Mouse (Mus musculus) large intestine, adult 2 months (tissue): ENCODE results near the gene Capza2. TPM values are rescaled to one million over a fixed set of nuclear protein-coding genes. Genes with fewer than 3 reads are reported as not detected.

Experiments used
- DNase-seq: peaks from one replicate; pipeline ENCODE4 v3.0.0-alpha.2; 2012; ENCODE audit warnings: low read depth, low spot score
- WGBS: fragments of 180-500 bp; shearing (Covaris S2); methylation state at CpG from one replicate; pipeline ENCODE4 v1.1.7; 2018; 5-methylcytosine and 5-hydroxymethylcytosine counted together
- polyA plus RNA-seq: library from polyadenylated mRNA; depleted of rRNA; stranded (reverse); fragments of >200 nt; gene quantifications from 2 replicates; pipeline ENCODE4 v1.2.3, GENCODE M21; 2012

The Capza2 gene
- polyA plus RNA-seq, 1 experiment = 21.5 TPM

- DNase-seq = no peak
- under 1% methylated on average over 58 of the region's 62 CpGs for WGBS
Observed at GRCm38 (mm10) chr6:17637205-17638203, 1.5 kb downstream of the Capza2 start.

DNA sequence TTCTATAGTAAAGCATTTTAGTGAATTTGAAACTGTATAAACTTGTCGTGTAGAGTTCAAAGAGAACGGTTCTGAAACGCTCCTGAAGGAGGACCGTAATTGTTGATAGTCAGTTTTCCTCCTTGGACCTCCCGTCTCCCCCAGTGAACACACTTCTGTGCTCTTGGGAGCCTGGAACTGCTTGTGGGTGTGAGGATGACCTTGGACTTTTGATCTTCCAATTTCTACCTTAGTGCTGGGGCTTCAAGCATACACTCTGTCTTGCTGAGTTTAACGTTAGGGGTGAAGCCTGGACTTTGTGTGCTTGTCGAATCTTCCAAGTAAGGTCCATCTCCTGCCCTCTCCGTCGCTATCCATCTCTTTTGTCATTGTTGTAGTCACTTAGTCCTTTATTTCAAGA is 4.0 kb downstream of the Capza2 start:
- WGBS = 31% methylated on average over 9 of the region's 9 CpGs
- no peak for DNase-seq

GRCm38 (mm10) chr6:17642739-17643138 is 6.7 kb downstream of the Capza2 start:
- DNase-seq = no peak
- WGBS = 56% methylated on average over 3 of the region's 3 CpGs

DNA sequence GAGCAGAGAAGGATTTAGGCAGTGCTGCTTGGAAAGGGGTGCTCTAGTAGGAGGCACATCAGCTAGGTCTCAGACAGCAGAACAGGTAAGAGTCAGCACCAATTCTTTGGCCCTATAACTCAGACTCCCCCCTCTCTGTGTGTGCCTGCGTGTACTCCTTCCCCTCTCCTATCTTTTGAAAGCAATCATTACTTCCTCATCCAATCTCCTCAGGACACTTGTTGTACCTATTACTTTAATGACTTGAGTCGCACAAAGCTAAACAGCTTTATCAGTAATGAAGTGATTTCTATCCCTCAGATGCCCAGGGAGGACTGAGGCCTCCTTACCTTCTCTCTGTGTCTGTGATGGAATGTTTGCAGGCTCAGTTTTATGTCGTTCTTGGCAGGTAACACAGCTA is 10.1 kb downstream of the Capza2 start:
- DNase-seq = no peak
- 8% methylated on average over 3 of the region's 3 CpGs for WGBS

DNA sequence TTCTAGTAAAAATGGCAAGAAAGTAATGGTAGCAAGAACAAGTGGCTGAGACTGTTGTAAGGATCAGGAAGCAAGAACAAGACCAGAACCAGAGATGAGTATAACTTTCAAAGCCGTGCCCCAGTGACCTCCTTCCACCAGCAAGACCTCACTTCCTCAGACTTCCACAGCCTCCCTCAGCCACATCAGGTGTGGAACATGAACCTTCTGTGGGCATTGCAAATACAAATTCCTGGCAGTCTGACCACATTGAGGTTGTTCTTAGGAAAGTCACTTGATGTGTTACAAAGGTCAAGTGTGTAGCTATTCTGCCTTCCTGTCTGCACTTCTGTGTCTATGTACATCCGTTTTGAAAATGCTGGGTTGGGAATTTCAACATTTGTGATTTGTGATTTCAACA is 16.1 kb downstream of the Capza2 start:
- no peak for DNase-seq

DNA sequence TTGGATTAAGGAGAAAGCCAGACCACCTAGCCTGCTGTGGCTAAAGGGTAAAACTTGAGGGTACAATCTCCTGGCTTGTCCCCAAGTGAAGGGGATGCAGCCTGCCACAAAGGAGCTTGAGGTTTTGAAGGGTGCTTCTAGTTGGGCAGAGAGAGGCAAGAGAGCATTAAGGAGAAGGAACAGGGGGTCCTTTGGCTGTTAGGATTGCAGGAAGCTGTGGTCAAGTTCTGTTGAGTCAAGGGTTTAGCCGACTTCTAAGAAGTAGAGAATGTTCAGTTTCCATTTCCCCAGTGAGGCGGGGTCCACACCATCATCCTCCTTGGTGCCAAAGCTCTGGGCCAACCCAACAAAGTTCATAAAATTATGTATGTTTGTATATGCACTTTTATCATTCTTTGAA is 19.0 kb downstream of the Capza2 start:
- DNase-seq = no peak
- 89% methylated on average over 2 of the region's 2 CpGs for WGBS

More for the DNA sequence above, 16.1 kb downstream of the Capza2 start:
- 55% methylated on average over 2 of the region's 2 CpGs for WGBS

GRCm38 (mm10) chr6:17657308-17657707 is 21.3 kb downstream of the Capza2 start:
- DNase-seq = no peak
- WGBS = 67% methylated on average over 1 of the region's 1 CpGs

- 94% methylated on average over 7 of the region's 7 CpGs for WGBS
- DNase-seq = no peak
Observed at GRCm38 (mm10) chr6:17665348-17665747, 29.3 kb downstream of the Capza2 start.

DNA sequence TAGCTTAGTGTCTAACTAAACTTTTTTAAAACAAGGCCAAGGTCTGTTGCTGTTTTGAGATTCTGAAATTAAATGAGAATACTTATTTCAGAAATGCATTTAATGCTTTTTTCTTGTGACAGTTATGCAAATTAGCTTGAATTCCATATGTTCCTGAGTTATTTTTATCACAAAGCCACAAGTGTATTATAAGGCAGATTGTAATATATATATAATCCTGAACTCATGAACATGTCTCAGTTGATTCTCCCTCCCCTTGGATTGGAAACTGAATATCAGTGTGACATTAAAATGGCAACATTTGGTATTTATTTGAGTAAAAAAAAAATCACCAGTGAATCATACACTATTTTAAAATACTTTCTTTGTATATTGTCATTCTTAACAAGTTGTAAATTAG is 30.0 kb downstream of the Capza2 start:
- no peak for DNase-seq

- WGBS = 63% methylated on average over 3 of the region's 3 CpGs
- no peak for DNase-seq
Observed at GRCm38 (mm10) chr6:17667813-17668212, 31.8 kb downstream of the Capza2 start.

GRCm38 (mm10) chr6:17668334-17668733 is 32.3 kb downstream of the Capza2 start:
- WGBS = 87% methylated on average over 12 of the region's 12 CpGs
- DNase-seq = no peak

DNA sequence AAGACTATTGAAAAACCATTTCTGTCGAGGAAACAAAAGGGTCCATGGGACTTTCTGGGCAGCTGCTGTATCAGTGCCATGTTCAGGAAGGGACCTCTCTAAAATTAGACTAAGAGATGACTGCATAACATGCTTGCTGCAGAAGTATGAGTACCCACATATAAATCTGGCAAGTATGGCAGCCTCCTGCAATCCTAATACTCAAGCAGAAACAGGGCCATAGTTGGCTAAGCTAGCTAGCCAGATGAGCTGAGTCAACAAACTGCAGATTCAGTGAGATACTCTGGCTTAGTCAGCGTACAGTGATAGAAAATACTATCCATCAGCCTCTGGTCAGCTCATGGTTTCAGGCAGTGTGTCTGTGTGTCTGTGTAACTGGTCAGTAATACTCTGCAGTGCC is 33.8 kb downstream of the Capza2 start:
- no peak for DNase-seq
- WGBS = 79% methylated on average over 2 of the region's 2 CpGs

DNA sequence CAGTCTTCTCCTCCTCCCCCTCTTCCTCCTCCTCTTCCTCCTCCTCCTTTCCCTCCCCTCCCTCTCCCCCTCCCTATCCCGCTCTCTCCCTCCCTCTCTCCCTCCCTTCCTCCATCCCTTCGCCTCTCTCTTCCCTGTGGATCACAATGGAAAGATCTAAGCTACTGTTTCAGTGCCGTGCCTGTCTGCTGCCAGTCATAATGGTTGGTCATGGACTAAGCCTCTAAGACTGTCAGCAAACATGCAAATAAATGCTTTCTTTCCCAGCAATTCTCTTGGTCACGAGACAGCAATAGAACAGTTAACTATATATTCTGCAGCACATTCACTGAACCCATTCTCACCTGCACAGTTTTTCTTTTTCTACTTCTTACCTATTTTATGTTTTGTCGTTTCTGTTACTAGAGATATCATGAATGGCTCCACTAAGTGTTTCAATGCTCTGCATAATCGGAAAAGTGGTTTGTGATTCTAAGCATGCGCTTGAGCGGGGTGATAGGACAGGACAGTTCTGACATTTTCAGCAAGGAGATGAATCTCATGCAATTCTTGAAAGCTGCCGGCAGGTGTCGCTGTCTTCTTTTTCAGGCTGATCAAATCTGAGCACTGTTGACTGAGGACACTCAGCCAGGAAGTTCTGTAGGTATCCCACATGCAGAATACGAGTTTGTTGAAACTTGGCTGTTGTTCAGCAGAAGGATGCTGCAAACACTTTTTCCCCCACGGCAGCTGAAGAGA is 39.2 kb downstream of the Capza2 start:
- 17% methylated on average over 12 of the region's 12 CpGs for WGBS
- peak; percentile 58 for DNase-seq

DNA sequence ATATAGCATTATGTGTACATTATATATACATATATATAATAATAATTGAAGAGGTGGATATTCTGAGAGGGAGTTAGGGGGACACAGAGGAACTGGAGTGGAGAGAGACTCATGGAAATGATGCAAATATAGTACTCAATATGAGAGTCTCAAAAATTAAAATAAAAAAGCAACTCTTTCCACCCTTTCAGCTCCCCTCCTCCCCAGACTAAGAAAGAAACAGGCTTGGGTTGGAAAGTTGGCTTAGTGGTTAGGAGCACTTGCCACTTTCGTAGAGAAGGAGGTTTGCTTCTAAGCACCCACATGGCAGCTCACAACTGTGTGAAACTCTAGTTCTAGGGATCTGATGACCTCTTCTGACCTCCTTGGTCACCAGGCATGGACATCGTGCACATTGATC is 41.0 kb downstream of the Capza2 start:
- no peak for DNase-seq
- WGBS = 62% methylated on average over 2 of the region's 2 CpGs

- no peak for DNase-seq
- WGBS = 78% methylated on average over 6 of the region's 6 CpGs
Observed at GRCm38 (mm10) chr6:17680266-17680925, 44.4 kb downstream of the Capza2 start.

GRCm38 (mm10) chr6:17681810-17682209 is 45.8 kb downstream of the Capza2 start:
- whole genome bisulfite sequencing = over 99% methylated on average over 8 of the region's 8 CpGs
- no peak for DNase-seq

DNA sequence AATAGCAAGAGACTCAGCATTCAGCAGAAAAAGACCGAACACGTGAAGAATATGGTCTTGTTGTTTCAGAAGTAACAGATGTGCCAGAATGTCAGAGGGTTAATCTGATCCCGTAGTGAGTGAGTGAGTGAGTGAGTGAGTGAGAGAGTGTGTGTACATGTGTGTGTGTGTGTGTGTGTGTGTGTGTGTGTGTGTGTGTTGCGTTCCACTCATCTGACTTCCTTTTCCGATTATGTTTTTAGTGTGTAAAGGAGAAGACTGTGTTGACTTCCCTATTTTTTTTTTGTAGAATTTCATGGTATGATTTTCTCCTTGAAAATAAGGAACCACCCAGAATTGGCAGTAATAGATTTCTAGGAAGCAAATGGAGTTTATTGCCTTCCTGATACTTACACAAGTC is 52.6 kb downstream of the Capza2 start:
- no peak for DNase-seq
- 19% methylated on average over 5 of the region's 5 CpGs for WGBS

- no peak for DNase-seq
- WGBS = 68% methylated on average over 7 of the region's 7 CpGs
Observed at GRCm38 (mm10) chr6:17692647-17693046, 56.6 kb downstream of the Capza2 start, which contains the start of gene St7. St7 (plus strand) TSS chr6:17692933.

DNA sequence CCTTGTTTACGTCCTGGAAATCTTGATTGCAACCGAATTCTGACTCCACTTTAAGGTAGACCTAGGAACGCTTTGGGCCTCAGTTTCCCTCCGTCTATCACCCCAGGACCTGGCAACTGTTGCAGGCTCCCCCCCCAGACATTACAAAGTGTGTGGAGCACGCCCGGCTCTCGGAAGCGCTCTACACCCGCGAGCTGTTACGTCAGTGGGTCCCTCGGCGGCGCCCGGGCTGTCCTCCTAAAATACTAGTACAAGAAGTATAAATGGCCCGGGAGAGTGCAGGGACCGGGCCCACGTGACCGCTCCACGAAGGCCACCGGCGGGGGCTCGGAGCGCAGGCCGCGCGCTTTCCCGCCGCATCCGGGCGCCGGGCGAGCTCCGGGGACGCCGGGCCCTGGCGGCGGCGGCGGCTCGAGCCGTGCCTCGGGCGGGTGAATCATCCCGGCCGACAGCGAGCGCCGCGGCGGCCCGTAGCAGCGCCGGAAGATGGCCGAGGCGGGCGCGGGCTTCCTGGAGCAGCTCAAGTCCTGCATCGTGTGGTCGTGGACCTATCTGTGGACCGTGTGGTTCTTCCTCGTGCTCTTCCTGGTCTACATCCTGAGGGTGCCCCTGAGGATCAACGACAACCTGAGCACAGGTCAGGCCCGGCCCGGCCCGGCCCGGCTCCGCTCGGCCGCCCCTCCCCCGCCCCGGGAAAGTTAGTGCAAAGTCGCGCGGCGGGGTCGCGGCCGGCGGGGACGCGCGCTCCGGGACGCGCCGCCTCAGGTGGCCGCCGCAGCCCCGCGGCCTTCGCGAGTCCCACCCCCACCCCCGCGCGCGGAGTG is 57.9 kb downstream of the Capza2 start:
- DNase-seq = peak; percentile 16
- WGBS = 1% methylated on average over 97 of the region's 97 CpGs
